Mouse (Mus musculus): Measurements from ENCODE around the gene Ndufb4. TPM values are rescaled to one million over a fixed set of nuclear protein-coding genes. Genes with fewer than 3 reads are reported as not detected.

Ndufb4 gene
- 75.9 and 86.6 TPM in 2 replicates for polyA plus RNA-seq (2012; ENCODE audit: low replicate concordance)

GRCm38 (mm10) chr16:37653731-37654657 lies at the start of gene Ndufb4:
TSS of gene Ndufb4 (minus strand) at chr16:37654453.

Other genes with a start within 250 kb of the Ndufb4 start
- gene Gtf2e1, start 114.7 kb downstream of the Ndufb4 start, polyA plus RNA-seq (2012; ENCODE audit: low replicate concordance) = 1.2 and 2.0 TPM in 2 replicates
- gene Rabl3, start 114.6 kb downstream of the Ndufb4 start, polyA plus RNA-seq (2012; ENCODE audit: low replicate concordance) = 0.43 TPM in 1 of 2 replicates, not detected in the other
- gene Hgd, start 74.3 kb downstream of the Ndufb4 start, polyA plus RNA-seq (2012; ENCODE audit: low replicate concordance) = not detected in 2 replicates
- 0.10 and 0.64 TPM in 2 replicates for gene Fstl1, start 122.4 kb upstream of the Ndufb4 start, polyA plus RNA-seq (2012; ENCODE audit: low replicate concordance)
- not detected in 2 replicates for gene Gm36028, start 206.7 kb upstream of the Ndufb4 start, polyA plus RNA-seq (2012; ENCODE audit: low replicate concordance)
- gene Lrrc58, start 213.9 kb upstream of the Ndufb4 start, polyA plus RNA-seq (2012; ENCODE audit: low replicate concordance) = 2.9 and 3.7 TPM in 2 replicates

Data from leukemia stem cell, adult 10-12 weeks (primary cell).